Mouse (Mus musculus) testis, postnatal 10 days (tissue): Measurements from ENCODE around the gene Vps33a.
"Not testable (repeated sequence)": the region's sequence is repeated elsewhere in the genome, so short reads cannot be mapped to it uniquely, and the experiment has no call there.

Source experiments
- DNase-seq: peaks from one replicate; pipeline ENCODE4 v3.0.0; 2021; ENCODE audit warnings: low spot score

Vps33a gene

GRCm38 (mm10) chr5:123524393-123524750 lies 48.5 kb downstream of the Vps33a start:
- DNase-seq = no peak

- peak; percentile 99 for DNase-seq
Observed at GRCm38 (mm10) chr5:123523692-123524392, 49.0 kb downstream of the Vps33a start, which contains the start of gene Diablo. TSS of gene Diablo (minus strand) at chr5:123524176.

GRCm38 (mm10) chr5:123522166-123522565 lies 50.7 kb downstream of the Vps33a start:
- DNase-seq = peak; percentile 32

- DNase-seq = peak; percentile 32
Observed at GRCm38 (mm10) chr5:123521621-123522020, 51.2 kb downstream of the Vps33a start.

- DNase-seq = peak; percentile 34
Observed at GRCm38 (mm10) chr5:123520666-123521065, 52.2 kb downstream of the Vps33a start.

GRCm38 (mm10) chr5:123514871-123515270 lies 58.0 kb downstream of the Vps33a start:
- DNase-seq = no peak

- DNase-seq = no peak
Observed at GRCm38 (mm10) chr5:123512102-123512501, 60.7 kb downstream of the Vps33a start.

GRCm38 (mm10) chr5:123511426-123511825 lies 61.4 kb downstream of the Vps33a start:
- DNase-seq = not testable (repeated sequence)

- no peak for DNase-seq
Observed at GRCm38 (mm10) chr5:123510160-123510559, 62.7 kb downstream of the Vps33a start, which contains the start of gene B3gnt4. TSS of gene B3gnt4 (plus strand) at chr5:123510460.

GRCm38 (mm10) chr5:123508921-123509320 lies 63.9 kb downstream of the Vps33a start:
- no peak for DNase-seq

- DNase-seq = peak; percentile 91
Observed at GRCm38 (mm10) chr5:123507936-123508723, 64.7 kb downstream of the Vps33a start.

GRCm38 (mm10) chr5:123501973-123502372 lies 70.9 kb downstream of the Vps33a start:
- DNase-seq = no peak

GRCm38 (mm10) chr5:123499717-123500116 lies 73.1 kb downstream of the Vps33a start:
- no peak for DNase-seq

- DNase-seq = no peak
Observed at GRCm38 (mm10) chr5:123489935-123490334, 82.9 kb downstream of the Vps33a start.

- no peak for DNase-seq
Observed at GRCm38 (mm10) chr5:123489112-123489785, 83.6 kb downstream of the Vps33a start, which contains the start of the genes Lrrc43 and Il31. TSS of gene Lrrc43 (plus strand) at chr5:123489305. TSS of gene Il31 (minus strand) at chr5:123489489.

GRCm38 (mm10) chr5:123487659-123488395 lies 85.0 kb downstream of the Vps33a start:
- DNase-seq = no peak
